ENCODE assay signal across 9 mouse cellular contexts in the genomic region with DNA sequence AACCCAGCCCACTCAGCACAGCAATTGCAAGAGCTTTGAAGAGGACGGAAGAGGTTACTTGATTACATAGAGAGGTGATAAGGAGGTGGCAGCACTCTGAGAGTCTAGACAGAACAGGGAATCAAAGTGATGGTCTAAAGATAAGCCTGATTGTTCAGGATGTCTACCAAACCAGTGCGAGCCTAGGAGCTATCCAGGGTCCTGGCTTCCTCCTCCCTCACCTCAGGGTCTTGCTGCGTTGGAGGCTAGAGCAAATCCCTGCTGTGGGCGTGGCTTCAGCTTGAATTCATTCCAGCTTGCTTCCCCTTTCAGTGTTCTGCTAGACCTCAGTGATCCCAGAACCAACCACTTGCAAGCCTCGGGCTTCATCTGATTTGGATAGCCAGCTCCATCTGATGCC.
DNase-seq lines count a peak whose midpoint lies in the region; ATAC-seq lines count a peak whose summit lies in the region.
"Had no signal": no experiment of that assay in that cellular context is flagged by ENCODE, and none has a peak within 500 bp of the region (broad histone marks: within the 10 kb centered on the region; RNA-seq: fewer than 3 reads in every experiment).

No protein-coding gene starts in this region.

- H3K4me3 ChIP-seq in forebrain, embryonic 10.5 days = no peak overlapping the region
- H3K4me3 ChIP-seq in forebrain, embryonic 16.5 days (replicated peaks; ENCODE audit: low read length) = no peak overlapping the region
- no peak overlapping the region for H3K4me3 ChIP-seq in midbrain, embryonic 14.5 days (replicated peaks; ENCODE audit: low read depth, low read length)
- H3K4me3 ChIP-seq in midbrain, embryonic 15.5 days = no peak overlapping the region

- H3K4me2 ChIP-seq in forebrain, embryonic 16.5 days (ENCODE audit: low read length) = no peak overlapping the region
- H3K4me2 ChIP-seq in midbrain, embryonic 14.5 days (ENCODE audit: low read length) = no peak overlapping the region
- no peak overlapping the region for H3K4me2 ChIP-seq in midbrain, embryonic 15.5 days

- 9% methylated on average over 5 of the region's 5 CpGs for WGBS in forebrain, embryonic 10.5 days
- 4% methylated on average over 5 of the region's 5 CpGs for WGBS in forebrain, embryonic 16.5 days
- 10% methylated on average over 5 of the region's 5 CpGs for WGBS in midbrain, embryonic 14.5 days
- WGBS in midbrain, embryonic 15.5 days = 6% methylated on average over 5 of the region's 5 CpGs

- no peak for ATAC-seq in forebrain, embryonic 16.5 days
- no peak for ATAC-seq in midbrain, embryonic 14.5 days (ENCODE audit: low FRiP score, low TSS enrichment)
- ATAC-seq in midbrain, embryonic 15.5 days (replicated peaks) = no peak

- H3K27ac ChIP-seq in forebrain, embryonic 10.5 days = no peak overlapping the region
- no peak overlapping the region for H3K27ac ChIP-seq in forebrain, embryonic 16.5 days (ENCODE audit: low read length)
- no peak overlapping the region for H3K27ac ChIP-seq in midbrain, embryonic 14.5 days (replicated peaks; ENCODE audit: low read depth, low read length)
- no peak overlapping the region for H3K27ac ChIP-seq in midbrain, embryonic 15.5 days

- no peak overlapping the region for H3K9ac ChIP-seq in forebrain, embryonic 16.5 days (replicated peaks; ENCODE audit: low read depth, low read length)
- no peak overlapping the region for H3K9ac ChIP-seq in midbrain, embryonic 14.5 days (replicated peaks; ENCODE audit: low read length)
- no peak overlapping the region for H3K9ac ChIP-seq in midbrain, embryonic 15.5 days

- H3K36me3 ChIP-seq in forebrain, embryonic 10.5 days (replicated peaks) = no peaks in the 10 kb centered on the region
- no peaks in the 10 kb centered on the region for H3K36me3 ChIP-seq in forebrain, embryonic 16.5 days (ENCODE audit: control insufficient read depth, insufficient read depth)
- no peaks in the 10 kb centered on the region for H3K36me3 ChIP-seq in midbrain, embryonic 14.5 days (ENCODE audit: control insufficient read depth, insufficient read depth, low read length)
- H3K36me3 ChIP-seq in midbrain, embryonic 15.5 days (replicated peaks) = no peaks in the 10 kb centered on the region
- H3K36me3 ChIP-seq: G1E had no signal

- peak; percentile 64 for DNase-seq in forebrain, embryonic 10.5 days (ENCODE audit: extremely low spot score, low spot score)
- peak; percentile 66 for DNase-seq in midbrain, embryonic 14.5 days
- DNase-seq in forelimb bud, embryonic 11.5 days (ENCODE audit: low read depth, low spot score) = peak; percentile 90
- peak; percentile 90 for DNase-seq in mesoderm, embryonic 11.5 days (ENCODE audit: low read depth, low spot score)
- DNase-seq in layer of hippocampus, postnatal 36 days = no peak
- DNase-seq in cerebellum, adult 9-11 months = no peak

- H3K27me3 ChIP-seq in forebrain, embryonic 10.5 days (ENCODE audit: poor library complexity, severe bottlenecking) = no peaks in the 10 kb centered on the region
- H3K27me3 ChIP-seq in forebrain, embryonic 16.5 days (replicated peaks; ENCODE audit: control insufficient read depth, insufficient read depth, low read length) = no peaks in the 10 kb centered on the region
- no peaks in the 10 kb centered on the region for H3K27me3 ChIP-seq in midbrain, embryonic 14.5 days (ENCODE audit: control insufficient read depth, insufficient read depth, low read length)
- H3K27me3 ChIP-seq in midbrain, embryonic 15.5 days (replicated peaks) = no peaks in the 10 kb centered on the region

- H3K4me1 ChIP-seq in forebrain, embryonic 10.5 days = peaks cover 9% of the 10 kb centered on the region
- peaks cover 6% of the 10 kb centered on the region for H3K4me1 ChIP-seq in forebrain, embryonic 16.5 days (replicated peaks; ENCODE audit: control insufficient read depth, insufficient read depth, low read length)
- H3K4me1 ChIP-seq in midbrain, embryonic 14.5 days (ENCODE audit: control insufficient read depth, insufficient read depth, low read length) = no peaks in the 10 kb centered on the region
- H3K4me1 ChIP-seq in midbrain, embryonic 15.5 days = no peaks in the 10 kb centered on the region

- H3K9me3 ChIP-seq in forebrain, embryonic 10.5 days = no peaks in the 10 kb centered on the region
- no peaks in the 10 kb centered on the region for H3K9me3 ChIP-seq in forebrain, embryonic 16.5 days (ENCODE audit: control insufficient read depth, low read length)
- H3K9me3 ChIP-seq in midbrain, embryonic 14.5 days (ENCODE audit: control insufficient read depth, low read length) = no peaks in the 10 kb centered on the region
- no peaks in the 10 kb centered on the region for H3K9me3 ChIP-seq in midbrain, embryonic 15.5 days
- H3K9me3 ChIP-seq: G1E had no signal

Comparison
In these comparisons a context has a peak if more than half of its experiments do, and no peak if none do; other contexts are left out.
1. DNase-seq: peak in forebrain, embryonic 10.5 days (single experiment), midbrain, embryonic 14.5 days (single experiment), forelimb bud, embryonic 11.5 days (single experiment) and mesoderm, embryonic 11.5 days (single experiment); none in layer of hippocampus, postnatal 36 days (0 of 2) and cerebellum, adult 9-11 months (single experiment).